Mouse (Mus musculus) CD4-positive, CD25-positive, alpha-beta regulatory T cell, adult 2 months (primary cell): Measurements from ENCODE around the gene Cabp2.
"Not testable (repeated sequence)": the region's sequence is repeated elsewhere in the genome, so short reads cannot be mapped to it uniquely, and the experiment has no call there.

Experiments
- DNase-seq: peaks from one replicate; pipeline ENCODE4 v3.0.0-alpha.2; 2012; ENCODE audit warnings: low read depth, low spot score

Gene Cabp2

GRCm38 (mm10) chr19:4102049-4102448, 20.7 kb downstream of the Cabp2 start:
- DNase-seq, result no peak

DNA sequence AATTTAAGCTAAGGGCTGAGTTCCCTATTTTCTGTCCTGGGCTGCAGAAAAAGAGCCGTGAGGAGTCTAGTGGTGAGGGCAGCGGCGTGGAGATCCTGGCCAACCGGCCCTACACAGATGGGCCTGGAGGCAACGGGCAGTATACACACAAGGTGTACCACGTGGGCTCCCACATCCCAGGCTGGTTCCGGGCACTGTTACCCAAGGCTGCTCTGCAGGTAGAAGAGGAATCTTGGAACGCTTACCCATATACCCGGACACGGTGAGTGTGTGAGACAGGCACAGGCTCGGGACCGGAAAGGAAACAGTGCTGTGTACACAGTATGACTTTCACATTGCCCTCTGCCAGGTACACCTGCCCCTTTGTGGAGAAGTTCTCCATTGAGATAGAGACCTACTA, 21.2 kb downstream of the Cabp2 start:
- DNase-seq, result no peak

- DNase-seq, result no peak
Observed at GRCm38 (mm10) chr19:4103294-4103693, 21.9 kb downstream of the Cabp2 start.

GRCm38 (mm10) chr19:4103792-4104191, 22.4 kb downstream of the Cabp2 start:
- DNase-seq, result no peak

GRCm38 (mm10) chr19:4104675-4105194, 23.4 kb downstream of the Cabp2 start:
- no peak for DNase-seq

- no peak for DNase-seq
Observed at GRCm38 (mm10) chr19:4106654-4107053, 25.3 kb downstream of the Cabp2 start.

DNA sequence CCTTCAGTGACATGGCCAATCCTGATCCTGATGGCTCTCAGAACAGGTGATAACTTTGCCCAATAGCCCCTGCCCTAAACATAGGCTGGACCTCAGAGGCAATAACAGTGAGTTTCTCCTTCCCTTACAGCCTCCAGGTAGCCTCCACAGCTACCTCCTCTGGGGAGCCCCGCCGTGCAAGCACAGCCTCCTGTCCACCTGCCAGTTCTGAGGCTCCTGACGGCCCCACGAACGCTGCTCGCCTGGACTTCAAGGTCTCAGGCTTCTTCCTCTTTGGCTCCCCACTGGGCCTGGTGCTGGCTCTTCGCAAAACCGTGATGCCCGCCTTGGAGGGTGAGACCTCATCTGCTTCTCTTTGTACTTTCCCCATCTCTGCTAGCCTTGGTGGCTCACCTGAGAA, 27.2 kb downstream of the Cabp2 start:
- DNase-seq, result no peak

DNA sequence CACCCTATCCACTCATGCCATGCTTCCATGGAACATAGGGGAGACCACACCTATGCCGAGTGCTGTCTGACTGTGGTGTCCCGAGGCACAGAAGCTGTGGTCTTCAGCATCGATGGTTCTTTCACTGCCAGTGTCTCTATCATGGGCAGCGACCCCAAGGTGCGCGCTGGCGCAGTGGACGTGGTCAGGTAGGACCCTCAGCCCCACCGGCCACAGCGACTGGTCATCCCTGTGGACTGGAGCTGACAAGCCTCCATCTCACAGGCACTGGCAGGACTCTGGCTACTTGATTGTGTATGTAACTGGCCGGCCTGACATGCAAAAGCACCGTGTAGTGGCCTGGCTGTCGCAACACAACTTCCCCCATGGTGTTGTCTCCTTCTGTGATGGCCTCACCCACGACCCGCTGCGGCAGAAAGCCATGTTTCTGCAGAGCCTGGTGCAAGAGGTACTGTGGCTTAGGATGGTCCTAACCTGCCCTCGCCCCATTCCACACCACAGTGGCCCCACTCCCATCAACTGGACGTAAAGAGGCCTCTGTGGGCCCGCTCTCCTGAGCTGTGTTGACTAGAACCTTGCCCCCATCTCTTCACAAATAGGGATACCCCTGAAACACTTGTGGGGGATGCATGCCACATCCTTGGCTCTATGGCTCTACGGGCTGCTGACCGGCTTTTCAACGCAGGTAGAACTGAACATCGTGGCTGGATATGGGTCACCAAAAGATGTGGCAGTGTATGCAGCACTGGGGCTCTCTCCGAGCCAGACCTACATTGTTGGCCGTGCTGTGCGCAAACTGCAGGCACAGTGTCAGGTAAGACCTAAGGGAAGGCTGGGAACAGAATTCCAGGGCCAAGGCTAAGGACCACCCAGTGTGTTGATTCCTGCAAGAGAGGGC, 30.9 kb downstream of the Cabp2 start:
- peak; percentile 7 for DNase-seq

GRCm38 (mm10) chr19:4113186-4113805, 31.9 kb downstream of the Cabp2 start:
- DNase-seq, result peak; percentile 48

- DNase-seq, result peak; percentile 76
Observed at GRCm38 (mm10) chr19:4113806-4114230, 32.4 kb downstream of the Cabp2 start.

GRCm38 (mm10) chr19:4114551-4114950, 33.2 kb downstream of the Cabp2 start:
- DNase-seq, result no peak

GRCm38 (mm10) chr19:4115144-4115543, 33.8 kb downstream of the Cabp2 start:
- DNase-seq, result no peak

DNA sequence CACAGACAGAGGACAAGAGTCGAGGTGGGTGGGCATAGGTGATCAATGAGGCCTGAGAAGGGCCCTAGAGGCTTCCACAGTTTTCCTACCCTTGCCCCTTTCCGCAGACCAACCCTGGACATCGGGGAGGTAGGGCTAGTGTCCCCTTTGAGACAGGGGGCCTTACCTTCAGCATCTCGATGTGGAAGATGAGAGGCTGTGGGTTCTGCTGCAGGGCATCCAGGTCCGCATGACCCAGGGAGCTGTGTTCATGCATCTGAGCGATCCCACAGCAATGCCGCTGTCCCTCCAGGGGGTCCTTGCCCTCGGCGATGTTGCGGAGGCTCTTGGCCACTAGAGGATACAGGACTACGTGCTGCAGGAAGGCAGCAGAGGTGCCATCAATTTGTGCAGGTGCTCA, 34.4 kb downstream of the Cabp2 start:
- DNase-seq, result no peak

GRCm38 (mm10) chr19:4117006-4117405, 35.6 kb downstream of the Cabp2 start:
- DNase-seq, result peak; percentile 50

DNA sequence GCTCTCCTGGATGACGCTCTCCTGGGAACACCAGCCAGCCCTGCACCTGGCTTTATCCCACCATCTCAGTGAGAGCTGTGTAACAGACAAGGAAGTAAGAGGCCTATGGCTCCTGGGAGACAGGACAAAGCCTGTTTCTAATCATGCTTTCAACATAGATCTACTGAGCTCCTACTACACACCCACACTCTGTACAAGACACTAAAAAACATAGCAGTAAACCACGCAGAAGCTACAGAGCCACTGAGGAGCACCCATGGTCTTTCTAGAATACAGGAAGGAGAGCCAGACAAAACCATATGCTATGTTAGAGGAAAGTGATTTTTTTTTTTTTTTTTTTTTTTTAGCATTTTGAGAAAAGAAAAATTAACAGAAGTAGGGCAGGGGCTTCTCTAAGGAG, 37.0 kb downstream of the Cabp2 start:
- no peak for DNase-seq

- DNase-seq, result peak; percentile 91
Observed at GRCm38 (mm10) chr19:4119716-4120487, 38.5 kb downstream of the Cabp2 start.

DNA sequence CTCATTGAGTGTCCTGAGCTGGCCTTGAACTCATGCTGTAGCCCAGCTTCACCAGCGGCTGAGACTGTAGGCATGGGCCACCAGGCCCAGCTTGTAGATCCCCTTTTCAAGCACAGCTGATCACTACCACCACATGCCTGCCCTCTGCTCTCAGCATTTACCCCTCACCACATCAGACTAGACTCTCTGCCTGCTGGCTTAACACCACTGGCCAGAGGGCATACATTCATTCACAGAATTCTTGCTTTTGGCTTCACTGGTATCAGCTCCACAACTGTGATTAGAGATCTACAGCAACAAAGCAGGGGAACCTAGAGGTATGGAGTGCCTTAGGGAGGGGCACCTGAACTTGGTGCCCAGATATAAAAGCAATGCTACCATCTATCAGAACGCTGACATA, 39.1 kb downstream of the Cabp2 start:
- peak; percentile 52 for DNase-seq

GRCm38 (mm10) chr19:4121097-4121805, 39.9 kb downstream of the Cabp2 start:
- peak; percentile 99 for DNase-seq

DNA sequence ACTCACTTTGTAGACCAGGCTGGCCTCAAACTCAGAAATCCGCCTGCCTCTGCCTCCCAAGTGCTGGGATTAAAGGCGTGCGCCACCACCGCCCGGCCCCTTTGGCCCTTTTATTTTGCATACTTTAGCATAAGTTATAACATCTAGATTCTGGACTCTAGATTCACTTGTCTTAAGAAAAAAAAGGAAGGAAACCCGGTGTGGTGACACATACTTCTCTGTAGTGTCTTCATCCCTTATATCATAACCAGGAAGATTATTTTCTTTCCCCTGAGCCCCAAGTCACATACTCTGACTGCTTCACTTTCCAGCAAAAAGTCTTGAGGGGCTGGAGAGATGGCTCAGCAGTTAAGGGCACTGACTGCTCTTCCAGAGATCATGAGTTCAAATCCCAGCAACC, 40.5 kb downstream of the Cabp2 start:
- DNase-seq, result not testable (repeated sequence)

DNA sequence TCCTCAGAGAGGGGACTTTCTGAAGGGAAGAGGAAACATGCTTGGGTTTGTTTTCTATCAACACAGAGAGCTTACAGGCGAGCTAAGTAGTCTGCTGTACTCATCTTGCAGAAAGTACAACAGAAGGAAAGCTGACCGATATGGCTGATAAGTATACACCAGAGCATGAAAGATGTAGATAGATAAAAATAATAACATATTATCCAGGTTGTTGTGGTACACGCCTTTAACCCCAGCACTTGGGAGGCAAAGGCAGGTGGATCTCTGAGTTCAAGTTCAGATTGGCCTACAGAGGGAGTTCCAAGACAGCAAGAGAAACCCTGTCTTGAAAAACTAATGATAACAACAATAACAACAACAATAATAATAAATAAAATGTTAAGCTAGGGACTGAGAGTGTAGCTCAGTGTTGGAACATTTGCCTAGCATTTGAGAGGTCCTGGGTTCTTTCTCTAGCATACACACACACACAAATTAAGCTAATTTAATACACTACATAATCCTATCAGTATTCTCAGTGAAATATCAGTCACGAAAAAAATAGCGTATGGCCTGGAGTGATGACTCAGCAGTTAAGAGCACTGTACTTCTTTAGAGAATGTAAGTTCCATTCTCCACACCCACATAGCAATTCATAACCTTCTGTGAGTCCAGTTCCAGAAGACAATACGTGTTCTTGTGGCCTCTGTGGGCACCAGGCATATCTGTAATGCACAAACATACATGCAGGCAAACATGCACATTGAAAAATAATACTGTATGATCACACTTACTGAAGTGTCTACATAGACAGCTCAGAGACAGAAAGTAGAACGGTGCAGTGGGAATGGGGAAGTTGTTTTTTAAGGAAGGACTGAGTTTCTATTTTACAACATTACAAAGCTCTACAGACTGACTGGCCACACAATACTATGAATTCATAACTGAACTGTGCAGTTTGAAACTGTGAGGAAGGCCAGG, 41.3 kb downstream of the Cabp2 start:
- DNase-seq, result peak; percentile 43
